Mouse (Mus musculus) liver, embryonic 13.5 days (tissue): Measurements from ENCODE around the gene Znrd1as. TPM values are rescaled to one million over a fixed set of nuclear protein-coding genes. Genes with fewer than 3 reads are reported as not detected.
"Not testable (repeated sequence)": the region's sequence is repeated elsewhere in the genome, so short reads cannot be mapped to it uniquely, and the experiment has no call there.

Source experiments
- ATAC-seq: fragments of 200-750 bp; cut with Nextera tagmentation; 2 replicates; pipeline ENCODE4 v1.8.0; 2017; ENCODE audit warnings: low read depth, mild to moderate bottlenecking, moderate number of reproducible peaks, moderate library complexity
- DNase-seq: peaks from one replicate; pipeline ENCODE4 v3.0.0; 2022
- H3K27ac ChIP-seq: fragments of 300-500 bp; sonication (generic); 2 replicates; pipeline ENCODE4 v1.5.1; 2015; ENCODE audit warnings: moderate library complexity, mild to moderate bottlenecking, inconsistent platforms
- H3K27me3 ChIP-seq: fragments of 300-500 bp; sonication (generic); 2 replicates; pipeline ENCODE4 v1.6.1; 2015; ENCODE audit warnings: mild to moderate bottlenecking, inconsistent platforms
- H3K36me3 ChIP-seq: fragments of 300-500 bp; sonication (generic); 2 replicates; pipeline ENCODE4 v1.6.1; 2015; ENCODE audit warnings: mild to moderate bottlenecking, inconsistent platforms
- H3K4me1 ChIP-seq: fragments of 300-500 bp; sonication (generic); replicated peaks from 2 replicates; pipeline ENCODE4 v1.6.1; 2015; ENCODE audit warnings: inconsistent platforms
- H3K4me2 ChIP-seq: fragments of 300-500 bp; sonication (generic); 2 replicates; pipeline ENCODE4 v1.6.1; 2015; ENCODE audit warnings: inconsistent platforms, mild to moderate bottlenecking, moderate library complexity
- H3K4me3 ChIP-seq: fragments of 300-500 bp; sonication (generic); replicated peaks from 2 replicates; pipeline ENCODE4 v1.5.1; 2015; ENCODE audit warnings: mild to moderate bottlenecking, inconsistent platforms
- H3K9ac ChIP-seq: fragments of 300-500 bp; sonication (generic); 2 replicates; pipeline ENCODE4 v1.6.1; 2015; ENCODE audit warnings: mild to moderate bottlenecking, inconsistent platforms
- H3K9me3 ChIP-seq: fragments of 300-500 bp; sonication (generic); replicated peaks from 2 replicates; pipeline ENCODE4 v1.6.1; 2016; ENCODE audit warnings: inconsistent platforms
- WGBS: fragments of 180-500 bp; shearing (Covaris S2); methylation state at CpG from one replicate; pipeline ENCODE4 v1.1.7; 2015; ENCODE audit not compliant: insufficient replicate concordance; 5-methylcytosine and 5-hydroxymethylcytosine counted together
- polyA plus RNA-seq: library from polyadenylated mRNA; unstranded; fragments of >200 nt; fragmentation: Nextera tagmentation; extraction: Ambion mirVana; gene quantifications from 2 replicates; pipeline ENCODE4 v1.2.1, GENCODE M21; 2015

The Znrd1as gene
- polyA plus RNA-seq, 1 experiment from 2014 or later: 3.5 TPM

DNA sequence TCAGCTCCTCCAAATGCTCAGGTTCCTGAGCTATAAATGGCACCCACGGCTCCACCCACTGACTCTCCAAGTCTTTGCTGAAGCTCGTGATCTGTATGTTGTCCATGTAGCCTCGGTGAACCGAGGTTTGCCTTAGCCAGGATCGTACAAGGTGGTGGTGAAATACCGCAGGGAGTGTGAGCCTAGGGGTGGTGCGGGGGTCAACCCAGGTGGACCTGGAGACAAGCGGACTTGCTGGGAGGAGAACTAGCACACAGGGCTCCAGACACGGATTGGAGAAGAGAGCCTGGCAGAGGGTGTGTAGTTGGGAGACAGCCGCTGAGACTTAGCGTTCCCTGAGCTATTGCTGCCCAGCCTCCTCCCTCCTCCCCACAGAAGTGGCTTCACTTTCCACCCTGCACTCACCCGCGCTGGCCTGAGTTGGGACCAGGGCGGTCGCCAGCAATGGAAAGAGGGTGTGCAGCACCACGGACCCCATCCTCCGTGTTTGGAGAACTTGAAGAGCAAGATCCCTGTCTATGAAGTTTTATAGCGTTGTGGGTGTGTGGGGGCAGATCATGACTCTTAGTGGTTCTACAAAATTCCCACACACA lies 22.9 kb downstream of the Znrd1as start, which contains the start of gene 2410137M14Rik:
Gene 2410137M14Rik (minus strand): TSS at position 17 of the 593 bp plus-strand sequence.
- H3K27me3 ChIP-seq: peaks cover 40% of the 10 kb centered on the region
- H3K4me1 ChIP-seq: peaks cover 3% of the 10 kb centered on the region; the same call in 1 of the 2 replicates
- peak within 1 kb of the TSS; percentile 37 for H3K4me2 ChIP-seq
- H3K36me3 ChIP-seq: no peaks in the 10 kb centered on the region
- no peak within 1 kb of the TSS for H3K27ac ChIP-seq
- H3K9ac ChIP-seq: no peak within 1 kb of the TSS
- no peak within 1 kb of the TSS for H3K4me3 ChIP-seq
- H3K9me3 ChIP-seq: no peaks in the 10 kb centered on the region
- WGBS: 7% methylated on average over 18 of the region's 18 CpGs
- no peak for DNase-seq
- ATAC-seq: no peak

DNA sequence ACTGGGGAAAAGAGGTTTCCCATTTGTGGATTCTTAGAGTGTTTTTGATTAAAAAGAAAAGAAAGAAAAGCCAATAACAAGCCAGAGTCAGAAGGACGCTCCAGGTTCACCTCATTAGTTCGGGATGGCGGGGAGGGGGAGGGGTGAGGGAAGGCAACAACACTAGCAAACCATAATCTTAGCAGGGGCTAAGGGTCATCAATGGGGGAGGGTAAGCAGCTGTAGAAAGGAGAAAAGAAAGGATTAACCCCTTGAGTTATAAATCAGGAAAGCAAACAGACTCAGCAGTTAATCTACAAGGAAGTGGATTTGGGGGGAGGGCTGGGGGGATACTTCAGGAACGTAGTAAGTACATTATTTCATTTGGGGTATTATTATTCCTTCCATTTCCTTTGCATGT lies 23.5 kb downstream of the Znrd1as start:
- 8% methylated on average over 4 of the region's 4 CpGs for WGBS
- Histone ChIP-seq H3K4me1 (peaks cover 3% of the 10 kb centered on the region; the same call in 1 of the 2 replicates), H3K27me3 (peaks cover 46% of the 10 kb centered on the region), H3K27ac (no peak overlapping the region), H3K9me3 (no peaks in the 10 kb centered on the region), H3K4me2 (peak overlapping the region; percentile 37), H3K36me3 (no peaks in the 10 kb centered on the region), H3K9ac (no peak overlapping the region), H3K4me3 (no peak overlapping the region)
- DNase-seq (no peak), ATAC-seq (no peak)

- H3K4me1 ChIP-seq: peaks cover 3% of the 10 kb centered on the region; the same call in 1 of the 2 replicates
- DNase-seq (no peak), ATAC-seq (no peak)
- no peak overlapping the region for H3K27ac ChIP-seq
- no peaks in the 10 kb centered on the region for H3K36me3 ChIP-seq
- no peak overlapping the region for H3K4me3 ChIP-seq
- H3K27me3 ChIP-seq: peaks cover 52% of the 10 kb centered on the region
- no peaks in the 10 kb centered on the region for H3K9me3 ChIP-seq
- WGBS: 32% methylated on average over 5 of the region's 5 CpGs
- H3K9ac ChIP-seq: no peak overlapping the region
- no peak overlapping the region for H3K4me2 ChIP-seq
These were observed 24.1 kb downstream of the Znrd1as start for GRCm38 (mm10) chr17:36982253-36983155.

GRCm38 (mm10) chr17:36988475-36988874 lies 30.1 kb downstream of the Znrd1as start:
- DNase-seq: no peak
- Histone ChIP-seq H3K9ac (no peak overlapping the region), H3K4me1 (no peaks in the 10 kb centered on the region), H3K4me3 (no peak overlapping the region), H3K36me3 (no peaks in the 10 kb centered on the region), H3K9me3 (no peaks in the 10 kb centered on the region), H3K27ac (no peak overlapping the region), H3K4me2 (no peak overlapping the region), H3K27me3 (peaks cover 42% of the 10 kb centered on the region)
- WGBS: 6% methylated on average over 24 of the region's 24 CpGs
- ATAC-seq: no peak

GRCm38 (mm10) chr17:36989437-36989836 lies 31.0 kb downstream of the Znrd1as start, which contains the start of gene H2-M5:
Gene H2-M5 (minus strand): TSS chr17:36989537.
- Histone ChIP-seq H3K4me3 (no peak within 1 kb of the TSS), H3K4me2 (no peak within 1 kb of the TSS)

DNA sequence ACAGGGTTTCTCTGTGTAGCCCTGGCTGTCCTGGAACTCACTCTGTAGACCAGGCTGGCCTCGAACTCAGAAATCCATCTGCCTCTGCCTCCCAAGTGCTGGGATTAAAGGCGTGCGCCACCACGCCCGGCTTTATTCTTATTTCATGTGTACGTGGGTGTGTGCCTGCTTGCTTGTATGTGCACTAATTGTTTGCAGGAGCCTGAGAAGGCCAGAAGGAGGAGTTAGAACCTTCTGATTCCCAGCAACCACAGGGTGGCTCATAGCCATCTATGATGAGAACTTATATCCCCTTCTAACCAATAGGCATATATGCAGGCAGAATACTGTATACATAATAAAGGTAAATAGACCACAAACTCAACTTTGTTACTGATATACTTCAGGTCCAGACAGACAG lies 32.2 kb downstream of the Znrd1as start:
- not testable (repeated sequence) for H3K27ac ChIP-seq, H3K4me1 ChIP-seq, DNase-seq, H3K36me3 ChIP-seq, ATAC-seq, H3K4me2 ChIP-seq, H3K9ac ChIP-seq, H3K9me3 ChIP-seq, H3K4me3 ChIP-seq
- 79% methylated on average over 6 of the region's 6 CpGs for WGBS
- peaks cover 38% of the 10 kb centered on the region for H3K27me3 ChIP-seq

More at GRCm38 (mm10) chr17:36989437-36989836, 31.0 kb downstream of the Znrd1as start, which contains the start of gene H2-M5:
- Histone ChIP-seq H3K9me3 (no peaks in the 10 kb centered on the region), H3K27me3 (peaks cover 42% of the 10 kb centered on the region), H3K9ac (no peak within 1 kb of the TSS), H3K4me1 (no peaks in the 10 kb centered on the region), H3K36me3 (no peaks in the 10 kb centered on the region), H3K27ac (no peak within 1 kb of the TSS)
- DNase-seq (no peak), ATAC-seq (no peak)
- 31% methylated on average over 5 of the region's 5 CpGs for WGBS

- no peaks in the 10 kb centered on the region for H3K4me1 ChIP-seq
- 11% methylated on average over 3 of the region's 3 CpGs for WGBS
- no peak overlapping the region for H3K9ac ChIP-seq
- ATAC-seq (no peak), DNase-seq (no peak)
- no peaks in the 10 kb centered on the region for H3K9me3 ChIP-seq
- H3K4me3 ChIP-seq: no peak overlapping the region
- H3K36me3 ChIP-seq: no peaks in the 10 kb centered on the region
- H3K27ac ChIP-seq: no peak overlapping the region
- peaks cover 25% of the 10 kb centered on the region for H3K27me3 ChIP-seq
- no peak overlapping the region for H3K4me2 ChIP-seq
These were observed 34.1 kb downstream of the Znrd1as start for GRCm38 (mm10) chr17:36992336-36993104.

- no peak for ATAC-seq
- Histone ChIP-seq H3K27me3 (peaks cover 12% of the 10 kb centered on the region), H3K36me3 (no peaks in the 10 kb centered on the region), H3K9ac (no peak overlapping the region), H3K9me3 (no peaks in the 10 kb centered on the region), H3K4me3 (no peak overlapping the region), H3K4me2 (no peak overlapping the region), H3K4me1 (no peaks in the 10 kb centered on the region), H3K27ac (no peak overlapping the region)
- 58% methylated on average over 4 of the region's 4 CpGs for WGBS
- DNase-seq: no peak
These were observed 35.5 kb downstream of the Znrd1as start for GRCm38 (mm10) chr17:36993770-36994325.

DNA sequence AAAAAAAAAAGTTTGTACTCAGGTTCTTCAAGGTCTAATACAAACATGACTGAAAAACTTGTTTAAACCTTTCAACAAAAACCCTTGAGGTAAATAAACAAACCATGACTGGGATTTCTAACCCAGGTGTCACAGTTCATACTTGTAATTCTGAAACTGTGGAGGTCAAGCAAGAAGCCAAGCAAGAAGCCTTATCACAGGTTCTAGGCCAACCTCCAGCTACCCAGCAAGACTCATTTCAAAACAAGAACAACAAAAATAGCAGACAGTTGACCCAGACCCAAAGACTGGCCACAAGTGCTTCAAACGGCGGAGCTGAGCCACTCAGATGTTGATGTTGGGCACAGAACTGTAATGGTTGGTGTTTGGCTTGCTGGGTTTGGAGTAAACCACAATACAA lies 36.1 kb downstream of the Znrd1as start:
- peaks cover 5% of the 10 kb centered on the region for H3K27me3 ChIP-seq
- H3K4me1 ChIP-seq: no peaks in the 10 kb centered on the region
- H3K4me2 ChIP-seq: no peak overlapping the region
- H3K36me3 ChIP-seq: no peaks in the 10 kb centered on the region
- ATAC-seq: no peak
- no peak for DNase-seq
- H3K9ac ChIP-seq: no peak overlapping the region
- no peak overlapping the region for H3K4me3 ChIP-seq
- no peaks in the 10 kb centered on the region for H3K9me3 ChIP-seq
- 64% methylated on average over 2 of the region's 2 CpGs for WGBS
- no peak overlapping the region for H3K27ac ChIP-seq

DNA sequence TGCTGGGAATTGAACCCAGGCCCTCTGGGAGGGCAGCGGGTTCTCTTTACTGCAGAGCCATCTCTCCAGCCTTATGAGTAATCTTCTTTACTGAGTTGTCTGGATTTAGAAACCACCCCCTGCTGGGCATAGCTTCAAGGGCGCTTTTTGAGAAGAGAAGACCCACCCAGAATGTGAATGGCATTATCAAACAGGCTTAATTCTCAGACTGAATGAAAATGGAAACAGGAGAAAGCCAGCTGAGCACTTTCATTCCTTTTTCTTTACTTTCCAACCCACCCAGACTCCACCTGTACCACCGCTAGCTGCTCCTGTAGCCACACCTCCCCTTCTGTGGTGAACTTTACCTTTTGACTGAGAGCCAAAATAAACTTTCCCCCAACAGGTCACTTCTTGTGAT lies 37.1 kb downstream of the Znrd1as start:
- 61% methylated on average over 3 of the region's 3 CpGs for WGBS
- no peaks in the 10 kb centered on the region for H3K9me3 ChIP-seq
- H3K4me1 ChIP-seq: no peaks in the 10 kb centered on the region
- no peak overlapping the region for H3K9ac ChIP-seq
- no peak overlapping the region for H3K27ac ChIP-seq
- no peak overlapping the region for H3K4me3 ChIP-seq
- DNase-seq (no peak), ATAC-seq (no peak)
- H3K36me3 ChIP-seq: no peaks in the 10 kb centered on the region
- no peak overlapping the region for H3K4me2 ChIP-seq
- H3K27me3 ChIP-seq: no peaks in the 10 kb centered on the region
